Mouse (Mus musculus) kidney, adult 2 months (tissue): ENCODE data around the gene Mdfic.

Experiments used
- CTCF ChIP-seq: fragments of 200-500 bp; conservative IDR thresholded peaks from 2 replicates; pipeline ENCODE4 v1.5.1; 2011; ENCODE audit warnings: low read depth, mild to moderate bottlenecking, control low read depth, low read length, moderate library complexity, mixed read lengths; ENCODE audit not compliant: insufficient read depth, insufficient read length
- POLR2A ChIP-seq: fragments of 200-500 bp; IDR thresholded peaks from one replicate; pipeline ENCODE4 v1.6.1; 2011; ENCODE audit warnings: low read depth, low read length, control low read depth

GRCm38 (mm10) chr6:15745891-15746290 is 25.4 kb downstream of the Mdfic start:
- no peak for TF ChIP-seq CTCF
- TF ChIP-seq POLR2A, result no peak
